Mouse (Mus musculus): ENCODE measurements around the gene P2ry13. TPM values are rescaled to one million over a fixed set of nuclear protein-coding genes. Genes with fewer than 3 reads are reported as not detected.

P2ry13 gene
- total and polyA plus RNA-seq, 3 experiments, result 0.08 to 1.2 (median 1.2) TPM

DNA sequence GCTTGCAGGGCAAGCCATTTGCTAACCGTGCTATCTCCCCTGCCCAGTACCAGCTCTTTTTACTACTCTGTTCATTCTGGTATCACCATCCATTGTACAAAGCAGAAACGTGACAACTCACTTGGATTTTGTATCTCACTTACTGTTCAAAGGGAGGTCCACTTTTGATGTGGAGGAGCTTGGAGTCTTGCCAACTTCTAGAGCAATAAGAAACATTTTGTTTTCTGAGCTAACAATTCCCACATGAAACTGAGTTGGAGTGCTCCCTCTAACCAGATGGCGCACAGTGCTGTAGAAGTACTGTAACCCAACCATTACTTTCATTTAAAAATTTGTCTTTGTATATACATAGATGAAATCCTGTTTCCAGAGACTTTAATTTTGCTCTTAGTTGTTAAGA, 20.2 kb upstream of the P2ry13 start:
- Histone ChIP-seq H3K79me2 (replicated peaks; ENCODE audit: control insufficient read depth, extremely low read depth, insufficient read depth, poor library complexity, severe bottlenecking) (no peaks in the 10 kb centered on the region), H3K9me3 (replicated peaks; ENCODE audit: low read length) (no peaks in the 10 kb centered on the region), H3K36me3 (replicated peaks in 1 of 2; ENCODE audit: control insufficient read depth in 1 of 2, insufficient read depth in 1 of 2, low read length in 1 of 2) (no peaks in the 10 kb centered on the region), H3K9ac (ENCODE audit: insufficient read depth, low read depth) (no peak overlapping the region), H3K4me3 (replicated peaks in 1 of 3; ENCODE audit: low read depth in 2 of 3, low read length in 2 of 3, poor library complexity in 1 of 3) (no peak overlapping the region), H3K4me2 (ENCODE audit: insufficient read depth, low read depth, poor library complexity, severe bottlenecking) (no peak overlapping the region), H3K27ac (ENCODE audit: insufficient read depth, low read depth) (no peak overlapping the region), H3K27me3 (replicated peaks) (no peaks in the 10 kb centered on the region), H3K4me1 (ENCODE audit: control insufficient read depth in 1 of 2, insufficient read depth in 2 of 2) (peaks cover 4 to 35% of the 10 kb centered on the region in 2 experiments)
- in situ Hi-C loops (cut with MboI; ENCODE audit: low pct_ligation_motif_present, low pct_unique_long_range_greater_than_20kb, low sequenced_read_pairs) (no loop called here), dilution Hi-C loops (cut with MboI; ENCODE audit: extremely low pct_ligation_motif_present, extremely low pct_unique_long_range_greater_than_20kb, low sequenced_read_pairs) (no loop called here)
- no peak for DNase-seq (ENCODE audit: extremely low read depth)
- TF ChIP-seq NRF1 (IDR thresholded peaks at IDR 0.05; ENCODE audit: low read depth, low read length), result no peak
- no peak for TF ChIP-seq SIN3A (IDR thresholded peaks at IDR 0.05; ENCODE audit: low read length)
- TF ChIP-seq RAD21 (IDR thresholded peaks at IDR 0.05; ENCODE audit: low read depth, low read length), result no peak
- TF ChIP-seq UBTF (IDR thresholded peaks at IDR 0.05; ENCODE audit: low read depth, low read length), result no peak
- TF ChIP-seq GABPA (IDR thresholded peaks at IDR 0.05; ENCODE audit: insufficient replicate concordance, low read depth, low read length), result no peak
- TF ChIP-seq MAFK (IDR thresholded peaks at IDR 0.05; ENCODE audit: insufficient replicate concordance, low read length), result no peak
- no peak for TF ChIP-seq BHLHE40 (IDR thresholded peaks at IDR 0.05; ENCODE audit: low read depth, low read length)
- TF ChIP-seq PAX5 (IDR thresholded peaks at IDR 0.05; ENCODE audit: low read length), result no peak
- no peak for TF ChIP-seq ELF1 (IDR thresholded peaks at IDR 0.05; ENCODE audit: low read depth, low read length)
- no peak for TF ChIP-seq CHD1 (IDR thresholded peaks at IDR 0.05; ENCODE audit: low read depth, low read length)
- TF ChIP-seq USF1 (IDR thresholded peaks at IDR 0.05; ENCODE audit: low read depth, low read length), result no peak

DNA sequence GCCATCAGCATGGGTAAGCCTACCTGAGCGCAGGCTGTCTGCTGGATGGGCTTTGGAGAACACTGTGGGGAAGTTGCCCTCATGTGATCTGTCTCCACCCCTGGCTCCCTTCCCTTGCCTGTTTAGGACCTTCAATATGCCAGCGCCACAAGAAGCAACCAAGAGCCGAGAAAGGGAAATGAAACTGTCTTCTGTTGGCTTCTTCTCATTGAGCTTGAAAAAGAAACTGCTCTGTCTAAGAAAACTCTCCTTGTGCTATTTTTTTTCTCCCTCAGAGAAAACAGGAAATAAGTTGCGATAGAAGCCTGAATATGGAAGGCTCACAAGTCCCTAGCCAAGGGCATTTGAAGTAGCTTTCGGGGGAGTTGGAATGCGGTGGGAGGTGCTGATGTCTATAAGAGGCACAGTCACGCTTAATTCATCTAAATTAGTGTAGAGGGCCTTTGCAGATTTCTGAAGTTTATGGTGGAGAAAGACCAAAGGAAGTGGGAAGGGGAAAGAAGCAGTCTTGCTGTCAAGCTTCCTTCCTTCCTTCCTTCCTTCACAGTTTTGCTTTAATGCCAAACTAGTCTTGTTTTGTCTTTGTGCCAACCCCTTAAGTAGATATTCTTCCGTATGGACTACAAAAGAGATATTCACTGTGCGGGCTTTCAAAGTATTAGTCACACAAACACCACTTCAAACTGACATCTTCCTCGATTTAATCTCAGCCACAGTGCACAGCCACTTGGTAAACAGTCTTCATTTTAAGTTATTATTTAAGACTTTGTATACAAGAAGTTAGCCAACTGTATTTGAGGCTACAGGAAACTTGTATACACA, 18.3 kb upstream of the P2ry13 start:
- peak; percentile 85 for DNase-seq (ENCODE audit: extremely low read depth)
- dilution Hi-C loops (cut with MboI; ENCODE audit: extremely low pct_ligation_motif_present, extremely low pct_unique_long_range_greater_than_20kb, low sequenced_read_pairs), result no loop called here
- TF ChIP-seq SMC3 (IDR thresholded peaks at IDR 0.05; ENCODE audit: low read depth, low read length) (no peak), USF1 (IDR thresholded peaks at IDR 0.05; ENCODE audit: low read depth, low read length) (peak; percentile 44; the same call in 1 of the 2 replicates), BHLHE40 (IDR thresholded peaks at IDR 0.05; ENCODE audit: low read depth, low read length) (peak; percentile 71), ZNF384 (IDR thresholded peaks at IDR 0.05; ENCODE audit: low read depth, low read length) (peak; percentile 95), IRF4 (IDR thresholded peaks at IDR 0.05; ENCODE audit: low read depth, low read length) (peak; percentile 97), MYC (IDR thresholded peaks at IDR 0.05; ENCODE audit: low read depth, low read length) (no peak), HCFC1 (IDR thresholded peaks at IDR 0.05; ENCODE audit: low read depth, low read length) (no peak), ETS1 (conservative IDR thresholded peaks at IDR 0.05; ENCODE audit: low read depth, low read length) (peak; percentile 63), MEF2A (IDR thresholded peaks at IDR 0.05; ENCODE audit: borderline replicate concordance, low read depth, low read length) (peak; percentile 90), TBP (conservative IDR thresholded peaks at IDR 0.05; ENCODE audit: low read depth, low read length) (0 out of 2 replicates have a peak, but pooled peaks have one; percentile 36), ELF1 (IDR thresholded peaks at IDR 0.05; ENCODE audit: low read depth, low read length) (peak; percentile 62), EP300 (IDR thresholded peaks at IDR 0.05; ENCODE audit: low read length) (peak; percentile 94), TCF12 (IDR thresholded peaks at IDR 0.05; ENCODE audit: low read depth, low read length) (0 out of 2 replicates have a peak, but pooled peaks have one; percentile 8), ZC3H11A (IDR thresholded peaks at IDR 0.05; ENCODE audit: low read depth, low read length) (no peak), CHD2 (IDR thresholded peaks at IDR 0.05; ENCODE audit: low read length) (no peak), USF2 (conservative IDR thresholded peaks at IDR 0.05; ENCODE audit: low read depth, low read length) (peak; percentile 37)
- Histone ChIP-seq H3K9me3 (replicated peaks; ENCODE audit: low read length) (no peaks in the 10 kb centered on the region), H3K4me3 (replicated peaks in 1 of 3; ENCODE audit: low read depth in 2 of 3, low read length in 2 of 3, poor library complexity in 1 of 3) (no peak overlapping the region), H3K27me3 (replicated peaks) (no peaks in the 10 kb centered on the region), H3K27ac (ENCODE audit: insufficient read depth, low read depth) (peak overlapping the region; percentile 73), H3K36me3 (replicated peaks in 1 of 2; ENCODE audit: control insufficient read depth in 1 of 2, insufficient read depth in 1 of 2, low read length in 1 of 2) (no peaks in the 10 kb centered on the region), H3K9ac (ENCODE audit: insufficient read depth, low read depth) (peak overlapping the region; percentile 23), H3K4me1 (ENCODE audit: control insufficient read depth in 1 of 2, insufficient read depth in 2 of 2) (peaks cover 9 to 52% of the 10 kb centered on the region in 2 experiments), H3K4me2 (ENCODE audit: insufficient read depth, low read depth, poor library complexity, severe bottlenecking) (peak overlapping the region; percentile 39), H3K79me2 (replicated peaks; ENCODE audit: control insufficient read depth, extremely low read depth, insufficient read depth, poor library complexity, severe bottlenecking) (no peaks in the 10 kb centered on the region)
- in situ Hi-C loops (cut with MboI; ENCODE audit: low pct_ligation_motif_present, low pct_unique_long_range_greater_than_20kb, low sequenced_read_pairs), result no loop called here

All from CH12.LX (cell line).